Mouse (Mus musculus) ES-Bruce4 (cell line): ENCODE measurements around the gene Mgst2.

Experiments
- EP300 ChIP-seq: IDR thresholded peaks from 2 replicates; pipeline ENCODE4 v1.6.1; 2011; ENCODE audit warnings: low read depth, low read length; ENCODE audit not compliant: insufficient read depth
- POLR2A ChIP-seq: IDR thresholded peaks from one replicate; pipeline ENCODE4 v1.8.1; 2011; ENCODE audit warnings: low read length; ENCODE audit not compliant: insufficient read depth

DNA sequence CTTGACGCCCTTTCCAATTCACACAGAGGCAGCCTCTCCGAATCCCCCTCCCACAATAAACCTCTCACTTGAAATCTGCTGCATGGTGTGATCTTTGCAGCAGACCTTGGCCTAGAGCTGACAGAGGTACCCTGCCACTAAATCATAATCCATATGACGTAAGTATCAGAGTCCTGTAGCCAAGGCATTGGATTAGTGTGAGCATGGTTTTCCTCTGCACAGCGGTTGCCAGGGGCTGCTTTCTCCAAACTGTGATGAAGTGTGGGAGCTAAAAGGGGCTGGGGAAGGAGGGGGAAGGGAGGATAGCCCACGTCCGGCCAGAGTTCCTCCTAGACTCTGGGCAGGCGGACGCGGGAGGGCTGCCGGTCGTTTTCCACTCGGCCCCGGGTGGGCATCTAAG is 45.9 kb upstream of the Mgst2 start:
- no peak for TF ChIP-seq EP300
- no peak for TF ChIP-seq POLR2A
